Mouse (Mus musculus) myocyte (in vitro differentiated cells): ENCODE measurements around the gene Dbh.

ENCODE experiments used
- MAX ChIP-seq: IDR thresholded peaks from one replicate; pipeline ENCODE4 v1.6.1; 2011; ENCODE audit warnings: low read depth, mild to moderate bottlenecking, control low read depth
- POLR2A ChIP-seq: IDR thresholded peaks from one replicate; pipeline ENCODE4 v1.6.1; 2011; ENCODE audit warnings: low read depth, mild to moderate bottlenecking, control low read depth, moderate library complexity; ENCODE audit not compliant: insufficient read length
- TCF12 ChIP-seq: IDR thresholded peaks from one replicate; pipeline ENCODE4 v1.6.1; 2011; ENCODE audit warnings: mild to moderate bottlenecking, control low read depth; ENCODE audit not compliant: poor library complexity, insufficient read depth, severe bottlenecking
- USF1 ChIP-seq: IDR thresholded peaks from one replicate; pipeline ENCODE4 v1.6.1; 2011; ENCODE audit warnings: low read depth, mild to moderate bottlenecking, control low read depth, moderate library complexity

DNA sequence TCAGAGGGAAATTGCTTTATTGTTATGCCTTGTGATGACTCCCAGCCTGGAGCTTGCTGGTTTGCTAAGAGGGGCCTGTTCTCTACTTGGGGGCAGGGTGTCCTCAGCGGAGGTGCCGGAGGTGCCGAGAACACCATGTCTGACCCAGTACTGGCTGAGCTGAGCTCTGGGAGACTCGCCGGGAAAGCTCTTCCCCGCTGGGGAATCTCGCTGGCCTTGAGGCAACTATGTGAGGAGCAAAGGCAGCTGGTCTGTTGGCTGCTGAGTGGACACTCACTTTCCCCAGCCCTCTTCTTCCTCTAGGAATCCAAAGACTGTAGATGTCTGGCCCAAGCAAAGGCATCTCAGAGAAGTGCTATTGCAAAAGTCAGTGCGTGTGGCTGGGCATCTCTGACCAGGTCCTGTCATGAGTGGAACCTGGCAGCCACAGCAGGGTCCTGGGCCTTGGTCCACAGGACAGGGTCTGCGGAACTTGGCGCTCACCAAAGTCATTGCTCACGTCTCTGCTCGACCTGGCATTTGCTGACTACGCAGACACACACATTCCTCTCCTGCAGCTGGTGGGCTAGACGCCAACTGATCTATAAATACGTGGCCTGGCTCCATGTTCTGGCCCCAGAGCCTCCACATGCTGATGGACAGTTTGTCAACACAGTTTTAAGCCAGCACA, 41.2 kb downstream of the Dbh start:
- no peak for TF ChIP-seq POLR2A
- no peak for TF ChIP-seq USF1
- TF ChIP-seq TCF12 = no peak
- TF ChIP-seq MAX = no peak
